Mouse (Mus musculus) neural tube, embryonic 13.5 days (tissue): ENCODE data around the gene Atf7. TPM values are rescaled to one million over a fixed set of nuclear protein-coding genes. Genes with fewer than 3 reads are reported as not detected.
A peak's percentile ranks its signal among the peaks of the same experiment; 100 is the strongest.
"Not testable (repeated sequence)": the region's sequence is repeated elsewhere in the genome, so short reads cannot be mapped to it uniquely, and the experiment has no call there.

Experiments used
- ATAC-seq: fragments of 200-750 bp; cut with Nextera tagmentation; 2 replicates; pipeline ENCODE4 v1.8.0; 2017; ENCODE audit warnings: low read depth, mild to moderate bottlenecking, moderate TSS enrichment, moderate library complexity
- H3K27ac ChIP-seq: fragments of 300-500 bp; sonication (generic); replicated peaks from 2 replicates; pipeline ENCODE4 v1.5.1; 2015; ENCODE audit warnings: moderate library complexity, mild to moderate bottlenecking, inconsistent platforms
- H3K27me3 ChIP-seq: fragments of 300-500 bp; sonication (generic); 2 replicates; pipeline ENCODE4 v1.6.1; 2015; ENCODE audit warnings: mild to moderate bottlenecking, inconsistent platforms
- H3K36me3 ChIP-seq: fragments of 300-500 bp; sonication (generic); 2 replicates; pipeline ENCODE4 v1.6.1; 2015; ENCODE audit warnings: mild to moderate bottlenecking, inconsistent platforms
- H3K4me1 ChIP-seq: fragments of 300-500 bp; sonication (generic); replicated peaks from 2 replicates; pipeline ENCODE4 v1.6.1; 2015; ENCODE audit warnings: inconsistent platforms
- H3K4me2 ChIP-seq: fragments of 300-500 bp; sonication (generic); 2 replicates; pipeline ENCODE4 v1.6.1; 2015; ENCODE audit warnings: inconsistent platforms, mild to moderate bottlenecking, moderate library complexity
- H3K4me3 ChIP-seq: fragments of 300-500 bp; sonication (generic); 2 replicates; pipeline ENCODE4 v1.5.1; 2015; ENCODE audit warnings: mild to moderate bottlenecking, inconsistent platforms
- H3K9ac ChIP-seq: fragments of 300-500 bp; sonication (generic); 2 replicates; pipeline ENCODE4 v1.6.1; 2015; ENCODE audit warnings: moderate library complexity, mild to moderate bottlenecking, inconsistent platforms
- H3K9me3 ChIP-seq: fragments of 300-500 bp; sonication (generic); 2 replicates; pipeline ENCODE4 v1.6.1; 2016; ENCODE audit warnings: inconsistent platforms
- WGBS: fragments of 180-500 bp; shearing (Covaris S2); methylation state at CpG from one replicate; pipeline ENCODE4 v1.1.7; 2015; 5-methylcytosine and 5-hydroxymethylcytosine counted together
- polyA plus RNA-seq: library from polyadenylated mRNA; unstranded; fragments of >200 nt; fragmentation: Nextera tagmentation; extraction: Ambion mirVana; gene quantifications from 2 replicates; pipeline ENCODE4 v1.2.1, GENCODE M21; 2015

Atf7 gene
- polyA plus RNA-seq, 1 experiment from 2014 or later = 22.5 TPM

GRCm38 (mm10) chr15:102616174-102616573, 9.1 kb downstream of the Atf7 start:
- WGBS = 96% methylated on average over 2 of the region's 2 CpGs
- ATAC-seq = no peak

GRCm38 (mm10) chr15:102614224-102614623, 11.0 kb downstream of the Atf7 start:
- Histone ChIP-seq H3K36me3 (no peaks in the 10 kb centered on the region), H3K27ac (no peak overlapping the region), H3K9me3 (no peaks in the 10 kb centered on the region), H3K4me3 (no peak overlapping the region), H3K27me3 (no peaks in the 10 kb centered on the region), H3K4me2 (no peak overlapping the region), H3K4me1 (no peaks in the 10 kb centered on the region), H3K9ac (no peak overlapping the region)
- ATAC-seq = no peak

More at GRCm38 (mm10) chr15:102616174-102616573, 9.1 kb downstream of the Atf7 start:
- Histone ChIP-seq H3K9ac (no peak overlapping the region), H3K27ac (no peak overlapping the region), H3K4me3 (no peak overlapping the region), H3K36me3 (no peaks in the 10 kb centered on the region), H3K27me3 (no peaks in the 10 kb centered on the region), H3K9me3 (no peaks in the 10 kb centered on the region), H3K4me1 (no peaks in the 10 kb centered on the region), H3K4me2 (no peak overlapping the region)

GRCm38 (mm10) chr15:102612966-102613365, 12.3 kb downstream of the Atf7 start:
- Histone ChIP-seq H3K9me3 (no peaks in the 10 kb centered on the region), H3K27me3 (no peaks in the 10 kb centered on the region), H3K9ac (no peak overlapping the region), H3K4me3 (no peak overlapping the region), H3K36me3 (no peaks in the 10 kb centered on the region), H3K4me2 (no peak overlapping the region), H3K27ac (no peak overlapping the region), H3K4me1 (no peaks in the 10 kb centered on the region)
- ATAC-seq = no peak

- H3K9me3 ChIP-seq, H3K9ac ChIP-seq, H3K4me3 ChIP-seq, H3K27me3 ChIP-seq, H3K36me3 ChIP-seq, H3K27ac ChIP-seq, H3K4me1 ChIP-seq, ATAC-seq, H3K4me2 ChIP-seq: not testable (repeated sequence)
- WGBS = 75% methylated on average over 1 of the region's 1 CpGs
These were observed 16.7 kb downstream of the Atf7 start for GRCm38 (mm10) chr15:102608586-102608985.

GRCm38 (mm10) chr15:102593996-102594656, 31.1 kb downstream of the Atf7 start:
- H3K9ac ChIP-seq = 0 out of 2 replicates have a peak overlapping the region, but pooled peaks have one; percentile 2
- peak; percentile 85; the same call in 1 of the 2 replicates for ATAC-seq
- no peaks in the 10 kb centered on the region for H3K27me3 ChIP-seq
- 14% methylated on average over 8 of the region's 8 CpGs for WGBS
- peaks cover 25% of the 10 kb centered on the region for H3K4me1 ChIP-seq
- no peaks in the 10 kb centered on the region for H3K36me3 ChIP-seq
- peak overlapping the region; percentile 30 for H3K27ac ChIP-seq
- no peaks in the 10 kb centered on the region for H3K9me3 ChIP-seq
- no peak overlapping the region for H3K4me3 ChIP-seq
- peak overlapping the region; percentile 35 for H3K4me2 ChIP-seq

GRCm38 (mm10) chr15:102592674-102593073, 32.6 kb downstream of the Atf7 start:
- no peak overlapping the region for H3K27ac ChIP-seq
- no peak overlapping the region for H3K4me3 ChIP-seq
- H3K9me3 ChIP-seq = no peaks in the 10 kb centered on the region
- 57% methylated on average over 1 of the region's 1 CpGs for WGBS
- peaks cover 25% of the 10 kb centered on the region for H3K4me1 ChIP-seq
- H3K27me3 ChIP-seq = no peaks in the 10 kb centered on the region
- H3K4me2 ChIP-seq = no peak overlapping the region
- H3K9ac ChIP-seq = no peak overlapping the region
- no peak for ATAC-seq
- no peaks in the 10 kb centered on the region for H3K36me3 ChIP-seq

GRCm38 (mm10) chr15:102590567-102590966, 34.7 kb downstream of the Atf7 start:
- Histone ChIP-seq H3K4me2 (no peak overlapping the region), H3K27ac (no peak overlapping the region), H3K9ac (no peak overlapping the region), H3K27me3 (no peaks in the 10 kb centered on the region), H3K36me3 (no peaks in the 10 kb centered on the region), H3K4me3 (no peak overlapping the region), H3K9me3 (no peaks in the 10 kb centered on the region), H3K4me1 (peaks cover 34% of the 10 kb centered on the region)
- 95% methylated on average over 1 of the region's 1 CpGs for WGBS
- ATAC-seq = no peak

- Histone ChIP-seq H3K36me3 (no peaks in the 10 kb centered on the region), H3K27me3 (no peaks in the 10 kb centered on the region), H3K4me1 (peaks cover 32% of the 10 kb centered on the region), H3K4me3 (no peak overlapping the region), H3K9ac (no peak overlapping the region), H3K27ac (no peak overlapping the region), H3K4me2 (no peak overlapping the region), H3K9me3 (no peaks in the 10 kb centered on the region)
- WGBS = 98% methylated on average over 8 of the region's 8 CpGs
- ATAC-seq = no peak
These were observed 35.4 kb downstream of the Atf7 start for GRCm38 (mm10) chr15:102589826-102590225.

- Histone ChIP-seq H3K4me2 (no peak overlapping the region), H3K9me3 (no peaks in the 10 kb centered on the region), H3K4me3 (no peak overlapping the region), H3K9ac (no peak overlapping the region), H3K27me3 (no peaks in the 10 kb centered on the region), H3K36me3 (no peaks in the 10 kb centered on the region), H3K4me1 (peaks cover 30% of the 10 kb centered on the region), H3K27ac (peak overlapping the region; percentile 35)
- ATAC-seq = peak; percentile 56
- WGBS = 39% methylated on average over 5 of the region's 5 CpGs
These were observed 39.8 kb downstream of the Atf7 start for GRCm38 (mm10) chr15:102585501-102585900.

- WGBS = 21% methylated on average over 8 of the region's 8 CpGs
These were observed 41.4 kb downstream of the Atf7 start for GRCm38 (mm10) chr15:102583708-102584383.

GRCm38 (mm10) chr15:102581205-102581604, 44.1 kb downstream of the Atf7 start:
- WGBS = 64% methylated on average over 1 of the region's 1 CpGs
- ATAC-seq = no peak
- Histone ChIP-seq H3K4me2 (no peak overlapping the region), H3K4me3 (no peak overlapping the region), H3K27me3 (no peaks in the 10 kb centered on the region), H3K9me3 (no peaks in the 10 kb centered on the region), H3K9ac (no peak overlapping the region), H3K27ac (no peak overlapping the region), H3K36me3 (no peaks in the 10 kb centered on the region), H3K4me1 (peaks cover 26% of the 10 kb centered on the region)

More at GRCm38 (mm10) chr15:102583708-102584383, 41.4 kb downstream of the Atf7 start:
- Histone ChIP-seq H3K4me3 (no peak overlapping the region), H3K27ac (peak overlapping the region; percentile 83), H3K4me2 (peak overlapping the region; percentile 35), H3K36me3 (no peaks in the 10 kb centered on the region), H3K9me3 (no peaks in the 10 kb centered on the region), H3K27me3 (no peaks in the 10 kb centered on the region), H3K9ac (peak overlapping the region; percentile 38; the same call in 1 of the 2 replicates), H3K4me1 (peaks cover 30% of the 10 kb centered on the region)
- no peak for ATAC-seq

- no peak overlapping the region for H3K4me3 ChIP-seq
- no peak overlapping the region for H3K27ac ChIP-seq
- no peaks in the 10 kb centered on the region for H3K36me3 ChIP-seq
- no peaks in the 10 kb centered on the region for H3K27me3 ChIP-seq
- H3K9me3 ChIP-seq = no peaks in the 10 kb centered on the region
- no peak overlapping the region for H3K9ac ChIP-seq
- 90% methylated on average over 2 of the region's 2 CpGs for WGBS
- ATAC-seq = no peak
- no peak overlapping the region for H3K4me2 ChIP-seq
- peaks cover 10% of the 10 kb centered on the region for H3K4me1 ChIP-seq
These were observed 46.9 kb downstream of the Atf7 start for GRCm38 (mm10) chr15:102578351-102578750.
